Mouse (Mus musculus) CH12.LX (cell line): ENCODE measurements around the gene Tbc1d16. TPM values are rescaled to one million over a fixed set of nuclear protein-coding genes. Genes with fewer than 3 reads are reported as not detected.

Experiments used
- DNase-seq: peaks from one replicate; pipeline ENCODE4 v3.0.0-alpha.2; 2013; ENCODE audit errors: extremely low read depth
- H3K27ac ChIP-seq: 2 replicates; pipeline ENCODE4 v1.5.1; 2012; ENCODE audit warnings: low read depth, mild to moderate bottlenecking, control low read depth, moderate library complexity; ENCODE audit not compliant: insufficient read depth
- H3K27me3 ChIP-seq: replicated peaks from 2 replicates; pipeline ENCODE3; 2012; ENCODE audit warnings: inconsistent platforms
- H3K36me3 ChIP-seq, 2 experiments: replicated peaks in 1 of 2; 2 replicates each; pipeline versions ENCODE3 to v1.6.1; 2012; ENCODE audit warnings: inconsistent platforms in 1 of 2, low read length in 1 of 2, mild to moderate bottlenecking in 1 of 2, mixed read lengths in 1 of 2, moderate library complexity in 1 of 2; ENCODE audit not compliant: control insufficient read depth in 1 of 2, insufficient read depth in 1 of 2
- H3K4me1 ChIP-seq, 2 experiments: 2 replicates each; pipeline ENCODE4 v1.6.1; 2012; ENCODE audit warnings: inconsistent platforms in 1 of 2, moderate library complexity in 1 of 2; ENCODE audit not compliant: insufficient read depth in 2 of 2, control insufficient read depth in 1 of 2
- H3K4me2 ChIP-seq: 2 replicates; pipeline ENCODE4 v1.6.1; 2012; ENCODE audit warnings: low read depth, mild to moderate bottlenecking, control low read depth; ENCODE audit not compliant: poor library complexity, insufficient read depth, severe bottlenecking
- H3K4me3 ChIP-seq, 3 experiments: fragments of 150-350 bp in 1 of 3; sonication (generic) in 1 of 3; replicated peaks in 1 of 3; 2 replicates each; pipeline versions ENCODE3 to v1.5.1; 2011 to 2012; ENCODE audit warnings: low read depth in 2 of 3, low read length in 2 of 3, mild to moderate bottlenecking in 2 of 3, moderate library complexity in 2 of 3, control low read depth in 1 of 3, improper control_type of control experiment in 1 of 3, inconsistent platforms in 1 of 3, mixed read lengths in 1 of 3; ENCODE audit not compliant: poor library complexity in 1 of 3
- H3K79me2 ChIP-seq: replicated peaks from 2 replicates; pipeline ENCODE4 v1.6.1; 2012; ENCODE audit warnings: mild to moderate bottlenecking, moderate library complexity; ENCODE audit not compliant: control insufficient read depth, poor library complexity, insufficient read depth, severe bottlenecking; ENCODE audit errors: extremely low read depth
- H3K9ac ChIP-seq: 2 replicates; pipeline ENCODE4 v1.6.1; 2012; ENCODE audit warnings: low read depth, mild to moderate bottlenecking, control low read depth, moderate library complexity; ENCODE audit not compliant: insufficient read depth
- H3K9me3 ChIP-seq: replicated peaks from 2 replicates; pipeline ENCODE3; 2012; ENCODE audit warnings: low read length, inconsistent platforms, mixed read lengths
- BHLHE40 ChIP-seq: IDR thresholded peaks from 2 replicates; pipeline ENCODE4 v1.6.1; 2011; ENCODE audit warnings: mild to moderate bottlenecking, low read depth, low read length, improper control_type of control experiment
- CHD1 ChIP-seq: IDR thresholded peaks from 2 replicates; pipeline ENCODE4 v1.6.1; 2012; ENCODE audit warnings: low read depth, low read length, improper control_type of control experiment, inconsistent platforms
- CHD2 ChIP-seq: IDR thresholded peaks from 2 replicates; pipeline ENCODE4 v1.6.1; 2011; ENCODE audit warnings: low read length, improper control_type of control experiment
- CTCF ChIP-seq, 2 experiments: IDR thresholded peaks in 1 of 2; conservative IDR thresholded peaks in 1 of 2; 2 replicates each; pipeline ENCODE4 v1.5.1; 2011 to 2012; ENCODE audit warnings: low read depth in 2 of 2, low read length in 2 of 2, improper control_type of control experiment in 1 of 2, inconsistent platforms in 1 of 2, mild to moderate bottlenecking in 1 of 2, moderate library complexity in 1 of 2
- E2F4 ChIP-seq: IDR thresholded peaks from 2 replicates; pipeline ENCODE4 v1.6.1; 2011; ENCODE audit warnings: low read depth, low read length, improper control_type of control experiment; ENCODE audit not compliant: insufficient replicate concordance
- ELF1 ChIP-seq: IDR thresholded peaks from 2 replicates; pipeline ENCODE4 v1.6.1; 2014; ENCODE audit warnings: low read depth, mild to moderate bottlenecking, inconsistent platforms, low read length, improper control_type of control experiment
- EP300 ChIP-seq: IDR thresholded peaks from 2 replicates; pipeline ENCODE4 v1.6.1; 2011; ENCODE audit warnings: low read length, improper control_type of control experiment
- GABPA ChIP-seq: IDR thresholded peaks from 2 replicates; pipeline ENCODE4 v1.6.1; 2012; ENCODE audit warnings: low read depth, low read length, improper control_type of control experiment, inconsistent platforms; ENCODE audit not compliant: insufficient replicate concordance
- JUN ChIP-seq: IDR thresholded peaks from 2 replicates; pipeline ENCODE4 v1.6.1; 2011; ENCODE audit warnings: low read depth, mild to moderate bottlenecking, low read length, improper control_type of control experiment, moderate library complexity; ENCODE audit not compliant: insufficient read depth
- JUND ChIP-seq: conservative IDR thresholded peaks from 2 replicates; pipeline ENCODE4 v1.6.1; 2011; ENCODE audit warnings: low read depth, low read length, improper control_type of control experiment
- MAFK ChIP-seq: IDR thresholded peaks from 2 replicates; pipeline ENCODE4 v1.6.1; 2011; ENCODE audit warnings: low read length, improper control_type of control experiment; ENCODE audit not compliant: insufficient replicate concordance
- MAZ ChIP-seq: IDR thresholded peaks from 2 replicates; pipeline ENCODE4 v1.6.1; 2012; ENCODE audit warnings: low read depth, mild to moderate bottlenecking, inconsistent platforms, low read length, improper control_type of control experiment, moderate library complexity
- MXI1 ChIP-seq: IDR thresholded peaks from 2 replicates; pipeline ENCODE4 v1.6.1; 2011; ENCODE audit warnings: mild to moderate bottlenecking, low read depth, low read length, improper control_type of control experiment
- RAD21 ChIP-seq: IDR thresholded peaks from 2 replicates; pipeline ENCODE4 v1.6.1; 2011; ENCODE audit warnings: low read depth, mild to moderate bottlenecking, low read length, improper control_type of control experiment, moderate library complexity
- RCOR1 ChIP-seq: conservative IDR thresholded peaks from 2 replicates; pipeline ENCODE4 v1.6.1; 2012; ENCODE audit warnings: low read depth, mild to moderate bottlenecking, inconsistent platforms, low read length, improper control_type of control experiment
- SIN3A ChIP-seq: IDR thresholded peaks from 2 replicates; pipeline ENCODE4 v1.6.1; 2012; ENCODE audit warnings: low read length, improper control_type of control experiment, inconsistent platforms
- SMC3 ChIP-seq: IDR thresholded peaks from 2 replicates; pipeline ENCODE4 v1.6.1; 2011; ENCODE audit warnings: low read depth, low read length, improper control_type of control experiment
- TBP ChIP-seq: conservative IDR thresholded peaks from 2 replicates; pipeline ENCODE4 v1.6.1; 2011; ENCODE audit warnings: low read depth, low read length, improper control_type of control experiment
- UBTF ChIP-seq: IDR thresholded peaks from 2 replicates; pipeline ENCODE4 v1.6.1; 2012; ENCODE audit warnings: low read depth, mild to moderate bottlenecking, inconsistent platforms, low read length, improper control_type of control experiment, moderate library complexity
- USF1 ChIP-seq: IDR thresholded peaks from 2 replicates; pipeline ENCODE4 v1.6.1; 2014; ENCODE audit warnings: low read depth, mild to moderate bottlenecking, inconsistent platforms, low read length, improper control_type of control experiment
- USF2 ChIP-seq: conservative IDR thresholded peaks from 2 replicates; pipeline ENCODE4 v1.6.1; 2011; ENCODE audit warnings: low read depth, low read length, improper control_type of control experiment
- ZC3H11A ChIP-seq: IDR thresholded peaks from 2 replicates; pipeline ENCODE4 v1.6.1; 2012; ENCODE audit warnings: low read depth, mild to moderate bottlenecking, inconsistent platforms, low read length, improper control_type of control experiment
- dilution Hi-C: fragments of 300-500 bp; cut with MboI; formaldehyde crosslinking; loops from 2 replicates; pipeline ENCODE4 v1.14.3; 2020; ENCODE audit warnings: low sequenced_read_pairs; ENCODE audit not compliant: extremely low pct_unique_long_range_greater_than_20kb, extremely low pct_ligation_motif_present
- in situ Hi-C: fragments of 300-500 bp; cut with MboI; formaldehyde crosslinking; loops from 3 replicates; pipeline ENCODE4 v1.14.3; 2019; ENCODE audit warnings: low sequenced_read_pairs, low pct_ligation_motif_present, low pct_unique_long_range_greater_than_20kb, mixed read lengths
- polyA plus RNA-seq: library from polyadenylated mRNA; unstranded; fragments of >175 nt; gene quantifications from 2 replicates; pipeline ENCODE4 v1.2.1, GENCODE M21; 2012; ENCODE audit warnings: low read depth; ENCODE audit not compliant: insufficient read length
- total RNA-seq, 2 experiments: library from RNA; depleted of rRNA; stranded (reverse); fragments of 300-350 nt in 1 of 2; fragments of >200 nt in 1 of 2; gene quantifications; 2 replicates each; pipeline ENCODE4 v1.2.3; 2012 to 2014

The Tbc1d16 gene
- total and polyA plus RNA-seq, 3 experiments = 0.79 to 15.9 (median 2.7) TPM

DNA sequence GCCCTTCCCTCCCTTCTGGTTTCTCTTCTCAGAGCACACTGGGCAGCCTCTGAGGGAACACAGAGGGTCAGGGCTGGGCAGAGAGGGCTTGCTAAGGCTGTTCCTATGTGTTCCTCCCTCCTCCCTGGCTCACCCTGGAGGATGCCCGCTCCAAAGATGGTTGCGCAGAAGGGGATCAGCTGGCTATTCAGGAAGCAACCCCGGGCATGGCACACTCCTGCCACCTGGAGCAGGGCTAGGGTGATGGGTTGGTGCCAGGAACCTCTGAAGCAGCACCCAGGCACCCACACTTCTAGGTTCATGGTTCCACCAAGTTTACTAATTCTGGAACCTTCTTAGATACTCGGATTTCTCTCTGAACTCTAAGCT lies 29.1 kb downstream of the Tbc1d16 start:
- peaks cover 34% of the 10 kb centered on the region for H3K27me3 ChIP-seq
- H3K9me3 ChIP-seq = no peaks in the 10 kb centered on the region
- no peak overlapping the region for H3K4me3 ChIP-seq
- H3K36me3 ChIP-seq = no peaks in the 10 kb centered on the region
- peaks cover 9 to 45% of the 10 kb centered on the region in 2 experiments for H3K4me1 ChIP-seq
- H3K9ac ChIP-seq = no peak overlapping the region
- H3K27ac ChIP-seq = no peak overlapping the region
- dilution Hi-C loops = no loop called here
- no peak overlapping the region for H3K4me2 ChIP-seq
- no peak for DNase-seq
- no peaks in the 10 kb centered on the region for H3K79me2 ChIP-seq
- TF ChIP-seq CHD1 (no peak), MAZ (no peak), E2F4 (no peak), ELF1 (no peak), GABPA (no peak), MAFK (no peak)
- in situ Hi-C loops = loop anchor here (5.0 kb wide), 1 partner anchor 48 kb away; no protein-coding TSS in a partner anchor

DNA sequence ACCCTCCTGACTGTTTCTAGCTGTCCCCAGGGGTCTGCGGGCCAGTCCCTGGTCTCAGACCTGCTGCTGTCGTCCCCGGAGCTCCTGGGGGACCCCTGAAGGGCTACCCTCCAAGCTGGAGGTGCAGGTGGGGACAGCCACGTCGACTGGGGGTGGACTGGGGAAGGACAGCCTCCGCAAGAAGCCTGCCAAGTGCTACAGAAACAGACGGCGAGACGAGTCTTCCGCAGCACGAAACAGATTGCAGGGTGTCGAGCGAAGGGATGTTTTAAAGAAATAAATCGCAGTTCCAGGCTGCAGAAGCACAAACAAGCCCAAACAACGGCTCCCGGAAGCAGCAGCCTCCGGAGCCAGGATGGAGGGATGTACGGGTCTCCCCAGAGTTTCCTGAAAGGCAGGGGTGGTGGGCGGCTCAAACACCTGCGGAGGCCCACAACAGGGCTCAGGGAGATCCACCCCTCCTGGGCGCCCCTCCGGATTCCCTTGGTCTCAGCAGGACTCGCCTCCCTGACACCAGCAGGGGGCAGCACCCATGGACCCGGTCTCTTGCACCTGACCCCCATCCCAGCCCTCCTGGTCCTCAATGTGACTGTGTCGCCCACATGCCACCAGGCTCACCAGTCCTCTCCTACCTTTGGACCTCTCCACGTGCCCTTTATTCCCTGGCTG lies 29.6 kb downstream of the Tbc1d16 start:
- H3K4me2 ChIP-seq = no peak overlapping the region
- in situ Hi-C loops = loop anchor here (5.0 kb wide), 1 partner anchor 49 kb away; no protein-coding TSS in a partner anchor
- no peaks in the 10 kb centered on the region for H3K36me3 ChIP-seq
- TF ChIP-seq BHLHE40 (no peak), SMC3 (peak; percentile 27; the same call in 1 of the 2 replicates), USF1 (no peak), UBTF (no peak), MXI1 (no peak), ELF1 (no peak), JUND (no peak), TBP (no peak), USF2 (no peak), SIN3A (no peak), CHD2 (no peak), EP300 (no peak), CTCF (conservative IDR thresholded peaks at IDR 0.05 in 1 of 2, IDR thresholded peaks at IDR 0.05 in 1 of 2; ENCODE audit: low read depth in 2 of 2, low read length in 2 of 2) (peak; percentile 59 to 67), RCOR1 (no peak), GABPA (no peak), ZC3H11A (no peak), JUN (no peak), RAD21 (no peak)
- TF ChIP-seq, all 38 proteins: peak for 2
- Histone ChIP-seq H3K9ac (no peak overlapping the region), H3K27me3 (peaks cover 31% of the 10 kb centered on the region), H3K79me2 (no peaks in the 10 kb centered on the region), H3K4me3 (no peak overlapping the region), H3K9me3 (no peaks in the 10 kb centered on the region), H3K4me1 (peaks cover 10 to 47% of the 10 kb centered on the region in 2 experiments), H3K27ac (no peak overlapping the region)
- dilution Hi-C loops = no loop called here
- DNase-seq = peak; percentile 32
